Mouse (Mus musculus) stomach, postnatal 0 days (tissue): Measurements from ENCODE around the gene Rufy3.

Experiments used
- CTCF ChIP-seq: IDR thresholded peaks from 2 replicates; pipeline ENCODE4 v1.5.1; 2016; ENCODE audit warnings: antibody characterized with exemption, low read depth, mild to moderate bottlenecking, moderate library complexity
- EP300 ChIP-seq: optimal IDR thresholded peaks from 2 replicates; pipeline ENCODE3; 2016; ENCODE audit warnings: antibody characterized with exemption

GRCm38 (mm10) chr5:88642786-88643185 lies 77.9 kb downstream of the Rufy3 start:
- TF ChIP-seq CTCF, result no peak
- no peak for TF ChIP-seq EP300
